In the genomic region with DNA sequence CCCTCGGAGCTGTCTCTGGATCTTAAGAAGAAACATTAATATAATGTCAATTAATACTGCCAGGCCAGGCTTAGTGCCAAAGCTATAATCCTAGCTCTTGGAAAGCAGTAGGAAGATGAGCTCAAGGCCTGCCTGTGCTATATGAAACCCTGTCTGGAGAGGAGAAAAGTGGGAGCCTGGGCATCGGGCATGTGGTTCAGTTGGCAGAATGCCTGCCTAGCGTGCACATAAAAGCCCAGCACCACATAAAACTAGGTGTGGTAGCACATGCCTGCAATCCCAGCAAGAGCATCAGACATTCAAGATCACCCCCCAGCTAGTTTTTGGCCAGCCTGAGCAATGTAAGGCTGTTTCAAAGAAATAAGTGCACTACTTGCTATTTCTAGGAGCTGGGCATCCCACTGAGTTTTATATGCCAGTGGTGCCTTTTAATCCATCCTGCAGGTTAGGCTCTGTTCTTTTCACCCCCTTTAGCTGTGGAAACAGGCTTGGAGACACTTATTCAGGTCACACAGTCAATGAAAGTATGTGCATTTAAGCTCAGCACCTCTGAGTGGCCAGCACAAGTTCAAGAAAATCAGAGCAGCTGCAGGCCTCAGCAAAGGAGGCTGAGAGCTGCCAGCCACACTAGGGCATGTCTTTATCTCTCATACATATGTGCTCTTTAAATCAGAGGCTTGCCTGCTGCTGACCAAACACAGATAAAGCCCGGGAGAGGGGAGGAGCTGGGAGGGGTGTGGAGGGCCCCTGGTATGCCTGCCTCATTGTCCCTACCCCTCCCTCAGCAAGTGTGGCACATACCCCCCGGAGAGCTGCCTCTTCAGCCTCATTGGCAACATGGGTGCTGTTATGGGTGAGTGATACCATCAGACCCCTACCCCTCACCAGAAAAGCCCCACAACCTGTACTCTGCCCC, we compare ENCODE assay signal across 14 mouse cellular contexts. TPM values are rescaled to one million over a fixed set of nuclear protein-coding genes. Genes with fewer than 3 reads are reported as not detected.
DNase-seq lines count a peak whose midpoint lies in the region; ATAC-seq and TF ChIP-seq lines count a peak whose summit lies in the region.
"Had no signal": no experiment of that assay in that cellular context is flagged by ENCODE, and none has a peak within 500 bp of the region (broad histone marks: within the 10 kb centered on the region; RNA-seq: fewer than 3 reads in every experiment).

No protein-coding gene starts in this region.

- no peaks in the 10 kb centered on the region for H3K27me3 ChIP-seq in kidney, embryonic 15.5 days
- peaks cover 7% of the 10 kb centered on the region for H3K27me3 ChIP-seq in liver, postnatal 0 days (ENCODE audit: insufficient read depth, low read length)
- H3K27me3 ChIP-seq: Patski had no signal

- peaks cover 37% of the 10 kb centered on the region for H3K4me1 ChIP-seq in kidney, embryonic 15.5 days
- peaks cover 51% of the 10 kb centered on the region for H3K4me1 ChIP-seq in liver, postnatal 0 days (ENCODE audit: insufficient read depth)

- peak; percentile 82 for TF ChIP-seq EP300 in liver, postnatal 0 days (IDR thresholded peaks at IDR 0.05; ENCODE audit: low read depth)

- H3K4me2 ChIP-seq in kidney, embryonic 15.5 days, result no peak overlapping the region
- H3K4me2 ChIP-seq in liver, postnatal 0 days (ENCODE audit: low read depth, low read length), result peak overlapping the region; percentile 91

- WGBS in kidney, embryonic 15.5 days, result 71% methylated on average over 5 of the region's 5 CpGs
- WGBS in liver, postnatal 0 days (ENCODE audit: insufficient replicate concordance), result 65% methylated on average over 5 of the region's 5 CpGs

- H3K9ac ChIP-seq in kidney, embryonic 15.5 days, result no peak overlapping the region
- H3K9ac ChIP-seq in liver, postnatal 0 days (replicated peaks), result no peak overlapping the region

- no peaks in the 10 kb centered on the region for H3K9me3 ChIP-seq in kidney, embryonic 15.5 days (replicated peaks)
- no peaks in the 10 kb centered on the region for H3K9me3 ChIP-seq in liver, postnatal 0 days (ENCODE audit: low read length)

- no peak for TF ChIP-seq CTCF in liver, postnatal 0 days (IDR thresholded peaks at IDR 0.05; ENCODE audit: low read depth)
- TF ChIP-seq CTCF in layer of hippocampus, adult 2 months (conservative IDR thresholded peaks at IDR 0.05), result no peak

- H3K27ac ChIP-seq in kidney, embryonic 15.5 days, result no peak overlapping the region
- no peak overlapping the region for H3K27ac ChIP-seq in liver, postnatal 0 days (ENCODE audit: low read depth)
- H3K27ac ChIP-seq in layer of hippocampus, adult 2 months, result no peak overlapping the region; the same call in 1 of the 2 replicates
- H3K27ac ChIP-seq: kidney, postnatal 0 days; macrophage had no signal

- DNase-seq in cerebellum, postnatal 10 days, result peak; percentile 37 to 44
- no peak for DNase-seq in cerebellum, postnatal 25 days
- peak; percentile 33 for DNase-seq in kidney, adult 11 months
- DNase-seq in c-Kit-positive CD71-positive TER-119-positive erythroid progenitor cells, embryonic 14.5 days (ENCODE audit: low spot score), result peak; percentile 74
- no peak for DNase-seq in liver, postnatal 0 days
- DNase-seq in layer of hippocampus, adult 2 months (ENCODE audit: low spot score in 2 of 2), result no peak
- no peak for DNase-seq in layer of hippocampus, adult 9-10 months (ENCODE audit: low spot score)
- DNase-seq: adrenal gland, postnatal 14 days; B cell, adult 2 months had no signal

- no peak for ATAC-seq in kidney, embryonic 15.5 days (replicated peaks; ENCODE audit: low FRiP score)
- ATAC-seq in liver, postnatal 0 days, result no peak
- ATAC-seq: Patski had no signal

- H3K36me3 ChIP-seq in kidney, embryonic 15.5 days, result peaks cover 37% of the 10 kb centered on the region
- peaks cover 41% of the 10 kb centered on the region for H3K36me3 ChIP-seq in liver, postnatal 0 days (replicated peaks; ENCODE audit: insufficient read depth, low read length)

- H3K4me3 ChIP-seq in kidney, embryonic 15.5 days (replicated peaks), result no peak overlapping the region
- no peak overlapping the region for H3K4me3 ChIP-seq in liver, postnatal 0 days (ENCODE audit: low read depth, low read length)
- no peak overlapping the region for H3K4me3 ChIP-seq in layer of hippocampus, adult 2 months

RNA-seq across cellular contexts. Expression of gene Tmem150a, which starts 2.2 kb away (rescaled TPM):
- polyA plus RNA-seq in kidney, embryonic 15.5 days (2015; fragmentation: Nextera tagmentation; extraction: Ambion mirVana), result 24.0 and 26.7 TPM in 2 replicates
- 92.3 and 113 TPM in 2 replicates for polyA plus RNA-seq in liver, postnatal 0 days (2015; fragmentation: Nextera tagmentation; extraction: Ambion mirVana)
- 10 to 100 TPM in 1 of 2 experiments, 1 to 10 TPM in 1; 9.6 to 11.3 TPM for total RNA-seq in layer of hippocampus, adult 2 months (2021)
- total RNA-seq: common myeloid progenitor, adult 5-6 weeks had no signal

RNA-seq across cellular contexts. Expression of gene Rnf181, which starts 9.3 kb away (rescaled TPM):
- polyA plus RNA-seq in kidney, embryonic 15.5 days (2015; fragmentation: Nextera tagmentation; extraction: Ambion mirVana), result 116 and 130 TPM in 2 replicates
- polyA plus RNA-seq in liver, postnatal 0 days (2015; fragmentation: Nextera tagmentation; extraction: Ambion mirVana), result 61.0 and 63.2 TPM in 2 replicates
- 10 to 100 TPM; 74.7 to 86.1 TPM for total RNA-seq in layer of hippocampus, adult 2 months (2021)

RNA-seq across cellular contexts. Expression of gene 0610030E20Rik, which starts 10.3 kb away (rescaled TPM):
- polyA plus RNA-seq in kidney, embryonic 15.5 days (2015; fragmentation: Nextera tagmentation; extraction: Ambion mirVana), result 27.6 and 29.8 TPM in 2 replicates
- polyA plus RNA-seq in liver, postnatal 0 days (2015; fragmentation: Nextera tagmentation; extraction: Ambion mirVana), result 13.0 and 13.3 TPM in 2 replicates
- total RNA-seq in layer of hippocampus, adult 2 months (2021), result 10 to 100 TPM; 17.4 to 19.0 TPM

RNA-seq across cellular contexts. Expression of gene Usp39, which starts 12.4 kb away (rescaled TPM):
- 46.3 and 50.3 TPM in 2 replicates for polyA plus RNA-seq in kidney, embryonic 15.5 days (2015; fragmentation: Nextera tagmentation; extraction: Ambion mirVana)
- 21.1 and 21.7 TPM in 2 replicates for polyA plus RNA-seq in liver, postnatal 0 days (2015; fragmentation: Nextera tagmentation; extraction: Ambion mirVana)
- total RNA-seq in layer of hippocampus, adult 2 months (2021), result 10 to 100 TPM; 31.0 to 32.5 TPM

RNA-seq across cellular contexts. Expression of gene Vamp5, which starts 22.8 kb away (rescaled TPM):
- 35.0 and 40.7 TPM in 2 replicates for polyA plus RNA-seq in kidney, embryonic 15.5 days (2015; fragmentation: Nextera tagmentation; extraction: Ambion mirVana)
- polyA plus RNA-seq in liver, postnatal 0 days (2015; fragmentation: Nextera tagmentation; extraction: Ambion mirVana), result 50.8 and 53.1 TPM in 2 replicates
- 1 to 10 TPM; 3.9 to 4.6 TPM for total RNA-seq in layer of hippocampus, adult 2 months (2021)

Comparison
In these comparisons a context has a peak if more than half of its experiments do, and no peak if none do; other contexts are left out.
1. DNase-seq: peak in cerebellum, postnatal 10 days (2 of 2), kidney, adult 11 months (single experiment) and c-Kit-positive CD71-positive TER-119-positive erythroid progenitor cells, embryonic 14.5 days (single experiment); none in cerebellum, postnatal 25 days (0 of 2), liver, postnatal 0 days (single experiment), layer of hippocampus, adult 2 months (0 of 2) and layer of hippocampus, adult 9-10 months (single experiment).